Mouse (Mus musculus): ENCODE measurements around the gene Fam214b.

Fam214b gene

DNA sequence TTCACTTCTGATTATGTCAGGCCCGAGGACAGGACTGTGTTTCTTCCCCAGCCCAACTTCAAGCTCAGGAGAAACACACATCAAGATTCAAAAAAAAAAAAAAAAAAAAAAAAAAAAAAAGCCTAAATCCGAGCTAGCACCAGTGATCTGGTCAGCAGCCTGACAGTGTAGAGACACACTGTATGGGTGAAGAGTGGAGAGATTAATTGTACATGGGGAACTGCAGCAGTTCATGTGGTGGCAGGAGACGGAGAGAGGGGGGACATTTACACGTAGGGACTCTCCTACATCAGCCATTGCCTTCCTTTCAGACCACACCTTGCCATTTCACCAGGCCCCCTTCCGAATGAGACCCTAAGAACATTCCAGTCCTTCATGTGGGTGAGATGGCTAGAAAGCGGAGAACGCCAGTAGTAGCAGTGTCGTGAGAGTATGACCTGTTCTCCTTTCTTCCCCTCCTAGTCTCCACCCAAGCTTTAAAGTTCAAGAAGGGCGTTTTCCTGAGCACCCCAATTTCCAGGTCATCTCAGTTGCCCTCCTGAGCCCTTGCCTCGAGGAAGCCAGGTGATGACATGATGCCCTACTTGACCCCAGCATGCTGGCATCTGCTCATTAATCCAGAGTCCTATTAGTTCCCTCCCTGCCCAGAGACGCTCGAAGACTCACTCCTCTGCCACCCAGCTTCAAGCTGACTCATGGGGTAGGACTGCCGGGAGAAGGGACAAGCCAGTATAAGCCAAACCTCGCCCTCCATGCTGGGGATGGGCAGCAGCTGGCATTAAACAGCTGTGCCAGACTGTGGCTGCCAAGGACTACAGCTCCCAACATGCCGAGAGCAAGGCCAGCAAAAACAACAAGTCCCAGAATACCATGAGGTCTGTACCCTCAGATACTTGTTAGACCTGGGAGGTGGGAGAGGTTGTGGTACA, 7.2 kb downstream of the Fam214b start:
- peak; percentile 47 for DNase-seq

DNA sequence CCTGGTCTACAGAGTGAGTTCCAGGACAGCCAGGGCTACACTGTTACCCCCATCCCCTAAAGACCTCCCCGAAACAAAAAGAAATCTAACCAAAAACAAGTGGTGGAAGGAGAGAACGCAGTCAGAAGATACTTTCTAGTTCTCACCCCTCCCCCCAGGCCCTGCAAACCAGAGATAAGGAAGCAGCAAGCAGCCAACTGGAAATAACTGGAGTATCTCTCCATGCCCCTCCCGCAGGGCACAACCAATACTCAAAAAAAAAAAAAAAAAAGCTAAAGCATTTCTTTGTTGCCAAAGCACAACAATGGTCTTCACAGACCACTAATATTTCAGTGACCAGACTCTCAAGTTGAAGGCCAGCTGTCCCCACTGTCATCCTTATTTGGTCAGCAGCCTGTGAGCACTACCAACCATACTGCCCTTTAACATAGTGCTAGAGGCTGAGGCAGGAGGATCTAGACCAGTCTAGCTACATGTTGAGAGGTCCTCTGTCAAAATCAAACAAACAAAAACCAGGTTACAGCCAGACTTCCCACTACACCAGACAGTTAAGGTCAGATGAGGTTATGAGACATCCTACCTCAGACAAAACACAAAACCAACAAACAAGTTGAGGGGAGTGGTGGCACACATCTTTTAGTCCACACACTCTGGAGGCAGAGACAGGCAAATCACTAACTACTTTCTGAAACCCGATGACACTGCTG, 8.0 kb downstream of the Fam214b start:
- no peak for DNase-seq

DNA sequence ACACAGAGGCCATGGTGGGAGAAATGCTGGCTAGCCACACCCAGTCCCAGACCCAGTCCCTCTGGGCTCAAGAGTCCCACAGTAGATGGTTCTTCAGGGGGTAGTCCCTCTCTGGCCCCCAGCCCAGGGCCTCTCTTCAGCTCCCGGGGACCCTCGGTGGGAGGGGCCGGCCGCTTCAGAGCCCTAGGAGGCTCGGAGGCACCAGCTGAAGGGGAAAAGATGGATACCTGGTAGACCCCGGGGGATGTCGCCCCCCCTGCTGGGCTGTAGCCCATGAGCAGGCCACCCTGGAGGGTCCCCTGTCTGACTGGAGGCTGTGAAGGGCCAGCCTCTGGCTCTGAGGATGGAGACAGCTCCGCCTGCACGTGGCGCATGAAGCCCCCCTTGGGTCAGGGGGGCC, 9.7 kb downstream of the Fam214b start:
- no peak for DNase-seq

DNA sequence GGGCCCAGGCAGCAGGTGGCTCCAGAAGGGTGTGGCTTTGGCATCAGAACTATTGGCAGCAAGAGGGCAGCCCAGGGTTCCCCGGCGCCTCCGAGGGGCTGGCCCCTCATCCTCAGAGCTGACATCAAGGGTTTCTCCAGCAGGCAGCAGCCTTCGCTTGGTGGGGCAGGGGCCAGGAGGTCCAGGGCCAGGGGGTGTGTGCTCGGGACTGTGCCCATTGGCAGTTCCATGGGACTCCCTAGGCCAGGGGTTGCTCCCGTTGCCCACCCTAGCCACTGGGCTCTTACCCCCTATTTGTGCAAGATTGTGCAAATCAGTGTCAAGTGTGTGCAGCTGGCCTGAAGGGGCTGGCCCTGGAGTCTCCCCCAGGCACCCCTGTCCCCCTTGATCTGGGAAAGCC, 10.2 kb downstream of the Fam214b start:
- no peak for DNase-seq

DNA sequence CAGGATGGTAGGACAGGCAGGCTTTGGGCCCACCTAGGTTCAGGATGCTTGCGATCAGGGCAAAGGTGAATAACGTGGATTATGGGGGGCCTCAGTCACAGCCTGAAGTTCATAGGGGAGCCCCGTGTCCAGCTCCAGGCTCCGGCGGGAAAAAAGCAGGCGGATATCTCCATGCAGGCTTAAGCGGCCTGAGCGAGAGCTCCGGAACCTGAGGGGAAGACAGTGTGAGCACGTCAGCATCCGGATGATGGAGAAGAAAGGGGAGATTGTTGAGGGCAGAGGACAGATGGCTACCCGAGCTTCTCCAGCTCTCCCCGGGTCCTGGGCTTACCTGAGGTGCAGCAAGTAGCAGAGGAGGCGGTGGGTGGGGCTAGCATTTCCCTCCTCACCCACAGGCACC, 12.5 kb downstream of the Fam214b start:
- DNase-seq, result no peak

DNA sequence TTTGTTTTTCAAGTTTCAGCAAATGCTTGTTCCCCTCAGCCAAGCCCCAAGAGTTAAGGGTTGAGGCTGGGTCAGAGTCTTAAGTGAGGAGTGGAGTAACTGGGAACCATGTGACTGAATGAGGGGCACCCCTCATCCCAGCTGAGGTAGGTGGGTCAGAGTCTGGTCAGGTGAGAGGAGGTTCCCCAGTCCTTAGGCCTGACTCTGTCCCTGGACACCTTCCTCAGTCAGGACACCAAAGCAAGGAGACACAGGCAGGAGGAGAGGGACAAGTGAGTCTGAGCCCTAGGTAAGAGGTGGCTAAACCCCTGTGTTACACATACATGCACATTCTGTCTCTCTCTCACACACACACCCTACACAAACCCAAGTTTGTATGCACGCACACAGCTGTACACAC, 13.5 kb downstream of the Fam214b start:
- no peak for DNase-seq

DNA sequence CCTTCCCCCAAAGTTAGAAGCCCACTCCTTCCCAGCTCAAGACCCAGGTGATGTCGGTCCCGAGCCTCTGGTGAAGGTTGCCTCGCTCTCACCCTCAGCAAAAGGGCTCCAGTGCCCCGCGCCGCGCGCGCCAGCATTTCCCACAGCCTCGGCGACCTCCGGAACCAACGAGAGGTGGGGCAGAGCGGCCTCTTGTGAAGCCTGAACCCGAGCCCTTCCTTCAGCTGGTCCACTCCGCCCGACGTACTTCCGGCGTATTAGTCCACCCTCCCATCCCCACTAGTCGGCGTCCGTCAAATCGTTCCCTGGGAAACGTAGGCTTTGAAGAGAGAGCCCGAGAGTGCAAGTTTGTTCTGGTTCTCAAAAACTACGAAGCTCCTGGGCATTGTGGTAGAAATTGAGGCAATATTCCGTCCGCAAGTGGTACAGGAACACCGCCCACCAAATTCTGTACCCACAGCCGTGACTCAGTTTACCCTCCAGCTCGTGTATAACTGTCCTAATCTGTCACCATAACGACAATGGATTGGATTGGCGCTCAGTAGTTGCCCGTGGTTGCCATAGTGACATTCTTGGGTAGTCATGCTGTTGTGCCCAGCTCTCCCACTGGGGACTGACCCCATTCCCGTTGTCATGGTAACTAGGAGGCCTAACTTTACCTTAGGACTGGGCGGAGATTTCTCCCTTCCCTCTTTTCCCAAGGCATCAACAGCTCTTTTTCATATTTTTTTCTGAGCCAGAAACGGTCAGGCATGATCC, 14.6 kb downstream of the Fam214b start, which contains the start of gene Stoml2:
TSS of gene Stoml2 (minus strand) at position 474 of the 759 bp plus-strand sequence.
- peak; percentile 96 for DNase-seq

DNA sequence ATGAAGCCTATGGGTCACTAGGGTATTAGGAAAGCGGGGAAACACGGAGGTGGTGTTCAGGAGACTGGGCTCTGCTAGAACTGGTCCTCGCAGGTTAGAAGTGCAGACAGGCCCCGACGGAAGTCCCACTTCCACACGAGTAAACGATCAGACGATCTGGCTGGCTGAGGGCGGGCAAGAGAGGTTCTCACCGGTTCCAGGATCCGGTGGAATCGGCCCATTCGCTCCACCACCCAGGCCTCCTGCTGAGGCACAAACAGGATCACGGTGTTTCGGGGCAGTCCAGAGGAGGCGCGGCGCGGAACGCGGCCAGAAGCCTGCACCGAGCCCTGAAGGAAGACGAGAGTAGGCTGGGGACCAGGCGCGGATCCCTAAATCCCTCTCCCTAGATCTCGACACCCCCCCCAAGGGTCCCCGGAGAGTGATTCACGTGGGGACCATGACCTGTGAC, 15.2 kb downstream of the Fam214b start:
- DNase-seq, result peak; percentile 63

DNA sequence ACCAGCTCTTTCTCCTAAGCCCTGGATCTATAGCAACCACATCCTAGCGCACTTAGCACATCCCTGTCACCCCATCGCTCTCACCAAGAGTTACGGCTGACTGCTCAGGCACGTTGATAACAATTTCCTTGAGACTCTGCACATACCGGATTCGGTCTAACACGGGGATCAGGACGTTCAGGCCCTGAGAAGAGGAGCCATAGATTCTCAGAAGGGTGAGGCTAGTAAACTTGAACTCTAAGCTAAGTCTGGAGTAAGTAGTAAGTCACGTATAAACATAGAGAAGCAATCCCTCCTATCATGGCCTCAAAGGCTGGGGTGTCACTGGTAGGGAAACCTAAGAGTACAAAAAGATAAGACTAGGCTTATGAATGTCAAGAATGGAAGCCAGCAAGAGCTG, 15.7 kb downstream of the Fam214b start:
- no peak for DNase-seq

DNA sequence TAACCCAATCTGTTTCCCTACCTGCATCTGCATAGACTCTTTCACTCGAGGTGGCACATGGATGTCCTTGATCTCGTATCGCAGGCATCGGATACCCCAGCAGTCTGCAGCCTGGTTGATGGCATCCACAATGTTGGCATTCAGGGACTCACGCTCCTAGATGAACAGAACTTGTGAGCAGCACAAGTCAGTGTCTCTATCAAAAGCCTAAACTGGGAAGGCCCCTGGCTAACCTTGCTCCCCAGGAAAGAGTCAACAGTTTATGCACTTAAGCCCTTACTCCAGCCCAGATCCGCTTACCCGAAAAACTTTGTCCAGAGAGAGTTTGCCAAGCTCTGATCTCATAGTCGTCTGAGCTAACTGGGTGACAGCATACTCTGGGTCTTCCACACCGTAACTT, 16.3 kb downstream of the Fam214b start:
- DNase-seq, result no peak

DNA sequence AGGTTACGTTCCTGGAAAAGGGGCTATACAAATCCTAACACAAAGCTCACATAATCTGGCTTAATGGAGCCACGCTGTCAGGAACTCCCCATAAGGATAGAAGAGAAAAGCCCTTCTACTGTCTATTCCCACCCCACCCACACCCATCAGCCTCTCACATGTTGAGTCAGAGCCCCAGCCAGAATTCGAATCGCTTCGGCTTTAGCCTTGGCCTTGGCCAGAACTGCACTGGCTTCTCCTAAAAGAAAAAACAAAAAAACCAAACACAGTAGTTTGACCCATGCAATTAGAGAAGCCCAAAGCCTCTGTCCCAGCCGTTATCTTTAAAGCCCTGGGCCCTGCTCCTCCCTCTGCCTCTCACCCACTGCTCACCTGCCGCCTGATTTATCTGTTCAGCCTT, 16.9 kb downstream of the Fam214b start:
- DNase-seq, result no peak

DNA sequence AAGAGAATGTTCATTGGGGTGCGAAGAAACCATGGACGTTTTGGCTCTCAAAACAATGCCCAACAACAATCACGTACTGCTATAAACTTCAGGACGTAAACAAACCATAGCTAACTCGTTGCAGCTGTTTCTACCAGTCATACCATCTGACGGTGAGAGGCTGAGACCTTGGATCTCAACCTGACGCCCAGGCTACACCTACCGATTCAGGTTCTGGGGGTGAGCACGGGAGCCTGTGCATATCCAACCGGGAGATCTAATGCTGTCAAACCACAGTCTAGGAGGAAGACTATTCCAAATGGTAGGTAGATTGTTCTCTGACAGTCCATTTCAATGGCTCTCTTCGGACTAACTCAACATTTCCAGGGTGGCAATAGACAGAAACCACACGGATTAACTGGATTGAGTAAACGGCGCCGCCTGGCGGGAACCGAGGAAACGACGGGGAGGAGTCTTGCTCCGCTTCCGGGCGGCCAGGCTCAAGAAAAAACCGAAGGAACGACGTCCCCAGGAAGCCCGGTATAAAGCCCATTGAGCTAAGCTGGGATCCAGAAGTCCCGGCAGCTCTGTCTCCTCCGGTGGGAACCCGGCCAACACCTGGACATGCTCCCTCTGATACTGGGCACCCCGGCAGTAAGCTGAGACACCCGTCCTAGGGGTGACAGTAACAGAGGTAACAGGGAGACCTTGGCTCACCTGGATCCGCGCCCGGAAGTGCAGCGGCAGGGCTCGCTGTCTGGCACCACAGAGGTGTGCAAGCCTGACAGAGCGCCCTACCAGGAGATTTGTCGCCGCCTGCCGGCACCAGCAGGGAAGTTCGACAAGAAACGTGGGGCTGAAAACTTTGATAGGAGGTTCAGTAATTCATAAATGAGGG, 20.7 kb downstream of the Fam214b start, which contains the start of gene Pigo:
TSS of gene Pigo (minus strand) at position 736 of the 877 bp plus-strand sequence.
- DNase-seq, result peak; percentile 96

DNA sequence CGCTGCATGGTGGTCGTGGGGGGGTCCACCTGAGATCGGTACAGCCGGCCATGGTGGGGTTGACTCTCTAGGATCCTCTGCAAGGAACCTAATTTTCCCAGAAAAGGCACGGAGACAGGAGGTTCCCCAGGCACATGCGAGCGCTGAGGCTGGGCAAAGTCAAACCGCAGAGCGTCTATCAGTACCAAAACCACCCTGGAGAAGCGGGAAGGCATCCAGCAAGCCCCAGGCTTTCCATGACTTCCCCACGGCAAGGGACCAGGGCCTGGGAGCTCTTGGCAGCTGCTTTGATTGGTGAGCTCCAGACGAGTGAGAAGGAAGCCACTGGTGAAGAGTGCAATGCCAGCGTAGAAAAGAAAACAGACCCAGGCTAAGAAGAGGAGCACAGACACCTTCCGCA, 21.3 kb downstream of the Fam214b start:
- no peak for DNase-seq

DNA sequence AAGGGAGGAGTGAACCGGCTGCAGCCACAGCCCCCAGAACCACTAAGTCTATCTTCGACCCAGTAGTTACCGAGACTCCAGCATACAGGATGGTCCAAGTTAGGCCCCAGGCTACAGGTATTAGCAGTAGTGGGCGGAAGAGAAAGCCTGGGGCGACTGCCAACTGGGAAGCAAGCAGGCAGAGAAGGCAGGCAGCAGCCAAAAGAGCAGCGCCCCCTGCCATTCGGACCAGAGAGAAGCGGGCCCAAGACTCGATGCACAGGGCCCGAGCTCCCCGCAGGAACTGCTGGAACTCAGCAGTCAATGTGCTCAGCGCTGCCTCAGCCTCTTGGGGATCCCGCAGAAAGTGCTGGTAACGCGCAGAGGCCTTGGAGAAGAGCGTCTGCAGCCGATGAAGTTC, 24.7 kb downstream of the Fam214b start:
- DNase-seq, result no peak

DNA sequence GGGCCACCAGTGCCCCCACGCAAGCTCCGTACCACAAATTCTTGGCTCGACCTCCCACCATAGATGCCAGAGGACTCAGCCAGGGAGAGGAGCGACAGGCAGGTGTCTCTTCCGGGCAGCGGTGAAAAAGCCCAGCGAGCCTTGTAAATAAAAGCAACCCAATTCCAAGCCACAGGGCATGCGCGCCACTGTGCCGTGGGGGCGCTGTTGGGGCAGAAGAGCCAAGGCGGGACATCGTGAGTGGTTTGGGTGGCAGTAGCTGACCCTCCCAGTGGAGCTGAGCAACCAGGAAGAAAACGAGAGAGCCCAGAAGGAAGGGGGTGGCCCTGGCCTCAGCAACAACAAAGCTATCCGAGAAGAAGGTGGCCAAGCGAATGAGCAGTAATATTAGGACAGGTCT, 25.1 kb downstream of the Fam214b start:
- DNase-seq, result no peak

DNA sequence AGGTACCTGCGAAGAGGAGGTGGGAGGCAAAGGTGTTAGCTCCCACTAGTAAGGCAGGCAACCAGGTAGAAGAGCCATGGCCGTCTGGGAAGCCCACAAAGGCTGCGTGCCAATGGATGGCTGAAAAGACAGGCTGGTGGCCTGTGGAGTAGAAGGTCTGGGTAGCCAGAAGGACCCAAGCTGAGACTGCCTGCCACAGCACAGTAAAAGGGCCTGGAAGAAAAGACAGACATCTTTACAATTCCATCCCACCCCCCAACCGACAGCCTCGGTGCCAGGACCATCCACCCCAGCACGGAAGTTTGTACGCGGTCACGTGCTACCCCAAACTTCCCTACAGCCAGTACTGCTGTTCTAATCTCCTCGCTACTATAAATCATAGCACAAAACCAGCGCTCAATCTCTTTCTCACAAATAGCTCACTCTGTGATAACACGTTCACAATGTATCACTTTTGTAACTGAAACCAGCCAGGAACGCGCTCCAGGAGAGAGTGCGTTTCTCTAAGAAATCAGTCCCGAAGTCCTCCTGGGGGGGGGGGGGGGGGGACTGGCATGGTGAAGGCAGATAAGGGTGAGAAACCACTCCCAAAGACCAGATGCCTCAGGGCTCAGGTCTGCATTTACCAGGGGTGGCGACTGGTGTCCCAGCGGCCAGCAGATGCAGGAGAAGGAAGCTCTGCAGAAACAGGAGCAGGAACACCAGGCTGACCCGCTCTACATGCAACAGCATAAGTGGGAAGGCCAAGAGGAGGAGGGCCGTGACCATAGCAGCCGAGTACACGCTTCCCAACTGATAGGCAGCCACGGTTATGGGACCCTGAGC, 26.2 kb downstream of the Fam214b start:
- DNase-seq, result no peak

DNA sequence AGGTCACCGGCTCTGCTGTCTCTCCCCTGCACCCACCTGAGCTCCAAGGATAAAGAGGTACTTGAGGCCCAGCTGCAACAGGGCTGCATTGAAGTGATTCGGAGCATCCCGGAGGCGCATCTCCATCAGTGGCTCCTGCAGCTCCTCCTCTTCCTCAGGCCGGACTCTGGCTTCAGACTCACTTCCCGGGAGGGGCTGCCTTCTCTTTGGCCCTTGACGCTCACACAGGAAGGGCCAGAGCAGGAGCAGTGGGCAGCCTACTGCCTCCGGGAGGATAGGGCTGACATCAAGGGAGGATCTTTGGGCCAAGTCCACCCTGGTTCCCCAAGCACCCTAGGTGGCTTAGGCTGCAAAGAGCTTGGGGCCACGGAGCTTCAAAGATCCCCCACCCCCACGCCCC, 26.8 kb downstream of the Fam214b start:
- no peak for DNase-seq

DNA sequence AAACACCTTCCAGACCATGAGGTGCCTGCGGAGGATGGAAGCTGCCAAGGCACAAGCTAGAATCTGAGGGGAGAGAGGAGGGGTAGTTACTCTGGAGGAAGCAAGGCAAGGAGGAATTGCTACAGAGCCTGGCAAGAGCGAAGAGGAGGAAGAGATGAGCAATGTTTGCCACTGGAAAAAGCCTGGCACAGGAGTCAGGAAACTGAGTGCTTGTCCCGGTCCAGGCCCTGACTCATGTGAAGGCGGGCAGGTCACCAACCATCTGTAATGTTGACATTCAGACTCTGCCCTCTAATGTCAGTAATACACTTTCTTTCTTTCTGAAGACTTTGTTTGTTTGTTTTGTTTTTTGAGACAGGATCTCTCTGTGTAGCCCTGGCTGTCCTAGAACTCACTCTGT, 27.9 kb downstream of the Fam214b start:
- no peak for DNase-seq

DNA sequence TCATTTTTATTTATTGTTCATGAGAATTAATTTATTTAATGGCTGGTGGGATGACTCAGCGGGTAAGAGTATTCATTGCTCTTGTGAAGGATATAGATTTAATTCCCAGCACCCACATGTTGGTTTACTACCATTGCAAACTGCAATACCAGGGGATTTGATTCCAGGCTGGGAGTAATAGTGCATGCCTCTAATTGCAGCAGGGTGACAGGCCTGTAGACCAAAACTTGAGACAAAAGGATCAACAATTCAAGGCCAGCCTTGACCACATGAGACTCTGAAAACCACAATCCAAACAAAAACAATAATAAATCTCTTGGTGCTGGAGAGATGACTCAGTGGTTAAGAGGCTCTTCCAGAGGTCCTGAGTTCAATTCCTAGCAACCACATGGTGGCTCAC, 33.9 kb downstream of the Fam214b start:
- DNase-seq, result no peak

DNA sequence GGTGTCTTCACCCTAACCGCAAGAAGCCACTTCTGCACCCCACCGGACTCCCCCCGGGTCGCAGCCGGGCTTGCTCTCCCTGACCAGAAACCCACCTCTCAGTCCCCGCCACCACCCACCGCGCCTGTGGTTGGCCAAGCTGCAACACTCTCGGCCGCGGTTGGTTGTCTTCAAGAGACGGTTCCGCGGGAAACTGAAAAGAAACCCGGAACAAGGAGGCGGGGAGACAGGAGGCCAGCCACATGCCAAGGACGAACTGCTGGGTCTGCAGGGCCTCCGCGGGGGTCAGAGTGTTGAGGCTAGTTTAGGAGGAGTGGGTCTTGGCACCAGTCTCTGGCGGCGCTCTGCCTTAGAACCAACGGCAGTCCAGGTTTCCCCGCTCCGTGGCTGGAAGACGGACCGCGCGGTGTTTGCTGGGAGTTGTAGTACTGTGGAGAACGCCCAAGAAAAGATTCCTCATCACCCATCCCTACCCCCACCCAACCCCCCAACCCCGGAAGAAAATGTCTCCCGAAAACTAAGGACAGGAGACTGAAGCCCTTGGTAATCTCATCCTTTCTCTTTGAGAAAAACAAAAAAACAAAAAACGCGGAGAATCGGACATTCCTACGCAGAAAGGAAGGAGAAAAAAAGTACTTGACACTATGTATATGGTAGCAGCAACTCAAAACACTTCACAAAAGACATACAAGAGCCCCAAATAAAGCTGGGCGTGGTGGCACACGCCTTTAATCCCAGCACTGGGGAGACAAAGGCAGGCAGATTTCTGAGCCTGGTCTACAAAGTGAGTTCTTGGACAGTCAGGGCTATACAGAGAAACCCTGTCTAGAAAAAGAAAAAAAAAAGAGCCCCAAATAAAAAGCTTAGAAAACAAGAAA, 35.6 kb downstream of the Fam214b start, which contains the start of gene Fancg:
TSS of gene Fancg (minus strand) at position 346 of the 878 bp plus-strand sequence.
- peak; percentile 90 for DNase-seq
